Mouse (Mus musculus): ENCODE measurements around the gene Atp6v1g3. TPM values are rescaled to one million over a fixed set of nuclear protein-coding genes. Genes with fewer than 3 reads are reported as not detected.

Gene Atp6v1g3
- polyA plus RNA-seq (2017; shearing (Covaris generic)): 0.74 TPM

GRCm38 (mm10) chr1:138273438-138273837 lies at the start of gene Atp6v1g3:
Gene Atp6v1g3, plus strand, starts transcription at chr1:138273738.

Other genes starting within 250 kb of the Atp6v1g3 start
- gene Ptprc, start 98.0 kb upstream of the Atp6v1g3 start, polyA plus RNA-seq (2017; shearing (Covaris generic)): 1,326 TPM